Mouse (Mus musculus): ENCODE measurements around the gene Gm4787. TPM values are rescaled to one million over a fixed set of nuclear protein-coding genes. Genes with fewer than 3 reads are reported as not detected.

The Gm4787 gene
- 0.21 and 0.39 TPM in 2 replicates for polyA plus RNA-seq (2012; rRNA removed; ENCODE audit: low replicate concordance)

GRCm38 (mm10) chr12:81379364-81379763 is at the start of gene Gm4787:
Gm4787 (minus strand) TSS chr12:81379464.

GRCm38 (mm10) chr12:81421846-81422245 is 42.6 kb upstream of the Gm4787 start, which contains the start of gene Adam4:
Adam4 (minus strand) TSS chr12:81421946.

GRCm38 (mm10) chr12:81332875-81333421 is 46.3 kb downstream of the Gm4787 start, which contains the start of gene Slc8a3:
Slc8a3 (minus strand) TSS chr12:81333180.

Other genes with a start within 250 kb of the Gm4787 start
- 0.30 and 0.88 TPM in 2 replicates for gene Slc8a3, start 46.3 kb downstream of the Gm4787 start, polyA plus RNA-seq (2012; rRNA removed; ENCODE audit: low replicate concordance)
- 0.31 and 0.67 TPM in 2 replicates for gene Adam4, start 42.5 kb upstream of the Gm4787 start, polyA plus RNA-seq (2012; rRNA removed; ENCODE audit: low replicate concordance)
- gene Cox16, start 105.7 kb upstream of the Gm4787 start, polyA plus RNA-seq (2012; rRNA removed; ENCODE audit: low replicate concordance), result 74.8 and 78.5 TPM in 2 replicates
- gene Gm20498, start 153.4 kb upstream of the Gm4787 start, polyA plus RNA-seq (2012; rRNA removed; ENCODE audit: low replicate concordance), result 10.2 and 15.6 TPM in 2 replicates
- 29.4 and 30.6 TPM in 2 replicates for gene Synj2bp, start 153.4 kb upstream of the Gm4787 start, polyA plus RNA-seq (2012; rRNA removed; ENCODE audit: low replicate concordance)
- not detected in 2 replicates for gene Adam21, start 189.0 kb upstream of the Gm4787 start, polyA plus RNA-seq (2012; rRNA removed; ENCODE audit: low replicate concordance)
- gene Med6, start 215.5 kb upstream of the Gm4787 start, polyA plus RNA-seq (2012; rRNA removed; ENCODE audit: low replicate concordance), result 0.76 and 1.2 TPM in 2 replicates